Mouse (Mus musculus) hindbrain, embryonic 10.5 days (tissue): ENCODE results near the gene Lbhd2. TPM values are rescaled to one million over a fixed set of nuclear protein-coding genes. Genes with fewer than 3 reads are reported as not detected.

Experiments used
- DNase-seq: peaks from one replicate; pipeline ENCODE4 v3.0.0-alpha.2; 2017; ENCODE audit warnings: low spot score
- H3K27ac ChIP-seq: fragments of 300-500 bp; sonication (generic); 2 replicates; pipeline ENCODE4 v1.5.1; 2016; ENCODE audit warnings: mild to moderate bottlenecking, moderate library complexity
- H3K27me3 ChIP-seq: fragments of 300-500 bp; sonication (generic); 2 replicates; pipeline ENCODE4 v1.6.1; 2016; ENCODE audit warnings: mild to moderate bottlenecking; ENCODE audit not compliant: poor library complexity, insufficient read depth, severe bottlenecking
- H3K36me3 ChIP-seq: fragments of 300-500 bp; sonication (generic); 2 replicates; pipeline ENCODE4 v1.6.1; 2016; ENCODE audit warnings: mild to moderate bottlenecking, moderate library complexity
- H3K4me1 ChIP-seq: fragments of 300-500 bp; sonication (generic); replicated peaks from 2 replicates; pipeline ENCODE4 v1.6.1; 2016; ENCODE audit warnings: mild to moderate bottlenecking
- H3K4me3 ChIP-seq: fragments of 300-500 bp; sonication (generic); 2 replicates; pipeline ENCODE4 v1.5.1; 2016; ENCODE audit warnings: mild to moderate bottlenecking, moderate library complexity
- H3K9me3 ChIP-seq: fragments of 300-500 bp; sonication (generic); 2 replicates; pipeline ENCODE4 v1.6.1; 2016; ENCODE audit warnings: mild to moderate bottlenecking, moderate library complexity
- WGBS: fragments of 180-500 bp; shearing (Covaris S2); methylation state at CpG from one replicate; pipeline ENCODE4 v1.1.7; 2016; 5-methylcytosine and 5-hydroxymethylcytosine counted together
- polyA plus RNA-seq: library from polyadenylated mRNA; unstranded; fragments of >200 nt; fragmentation: Nextera tagmentation; extraction: Ambion mirVana; gene quantifications from 2 replicates; pipeline ENCODE4 v1.2.1, GENCODE M21; 2016

Gene Lbhd2
- polyA plus RNA-seq, 1 experiment from 2014 or later = 0.25 TPM

- no peaks in the 10 kb centered on the region for H3K9me3 ChIP-seq
- 92% methylated on average over 9 of the region's 9 CpGs for WGBS
- H3K4me3 ChIP-seq = no peak overlapping the region
- H3K27ac ChIP-seq = no peak overlapping the region
- H3K27me3 ChIP-seq = peaks cover 85% of the 10 kb centered on the region
- no peak for DNase-seq
- H3K4me1 ChIP-seq = peaks cover 45% of the 10 kb centered on the region
- no peaks in the 10 kb centered on the region for H3K36me3 ChIP-seq
These were observed 34.2 kb downstream of the Lbhd2 start for GRCm38 (mm10) chr12:111440701-111441373.

- no peak overlapping the region for H3K27ac ChIP-seq
- H3K4me3 ChIP-seq = peak overlapping the region; percentile 58; the same call in 1 of the 2 replicates
- DNase-seq = no peak
- H3K9me3 ChIP-seq = no peaks in the 10 kb centered on the region
- peaks cover 85% of the 10 kb centered on the region for H3K27me3 ChIP-seq
- H3K36me3 ChIP-seq = no peaks in the 10 kb centered on the region
- H3K4me1 ChIP-seq = peaks cover 49% of the 10 kb centered on the region
- 49% methylated on average over 3 of the region's 3 CpGs for WGBS
These were observed 34.9 kb downstream of the Lbhd2 start for GRCm38 (mm10) chr12:111441523-111441922.

GRCm38 (mm10) chr12:111442309-111443010 lies 35.9 kb downstream of the Lbhd2 start, which contains the start of gene Tnfaip2:
Gene Tnfaip2, plus strand, starts transcription at chr12:111442469.
- Histone ChIP-seq H3K9me3 (no peaks in the 10 kb centered on the region), H3K36me3 (no peaks in the 10 kb centered on the region), H3K4me3 (peak within 1 kb of the TSS; percentile 58), H3K4me1 (peaks cover 55% of the 10 kb centered on the region), H3K27ac (peak within 1 kb of the TSS; percentile 62), H3K27me3 (peaks cover 85% of the 10 kb centered on the region)
- DNase-seq = peak; percentile 87
- WGBS = under 1% methylated on average over 48 of the region's 48 CpGs

GRCm38 (mm10) chr12:111443011-111443870 lies 36.6 kb downstream of the Lbhd2 start:
- H3K4me1 ChIP-seq = peaks cover 61% of the 10 kb centered on the region
- H3K27me3 ChIP-seq = peaks cover 92% of the 10 kb centered on the region
- peak overlapping the region; percentile 58 for H3K4me3 ChIP-seq
- H3K36me3 ChIP-seq = no peaks in the 10 kb centered on the region
- H3K9me3 ChIP-seq = no peaks in the 10 kb centered on the region
- 10% methylated on average over 15 of the region's 15 CpGs for WGBS
- DNase-seq = peak; percentile 36
- H3K27ac ChIP-seq = peak overlapping the region; percentile 62; the same call in 1 of the 2 replicates

GRCm38 (mm10) chr12:111443921-111444831 lies 37.6 kb downstream of the Lbhd2 start:
- Histone ChIP-seq H3K36me3 (no peaks in the 10 kb centered on the region), H3K4me1 (peaks cover 71% of the 10 kb centered on the region), H3K27me3 (peaks cover 96% of the 10 kb centered on the region), H3K4me3 (0 out of 2 replicates have a peak overlapping the region, but pooled peaks have one; percentile 58), H3K27ac (no peak overlapping the region), H3K9me3 (no peaks in the 10 kb centered on the region)
- 21% methylated on average over 10 of the region's 10 CpGs for WGBS
- no peak for DNase-seq

GRCm38 (mm10) chr12:111445161-111445889 lies 38.7 kb downstream of the Lbhd2 start:
- WGBS = 3% methylated on average over 52 of the region's 52 CpGs
- DNase-seq = no peak
- Histone ChIP-seq H3K4me3 (peak overlapping the region; percentile 44), H3K4me1 (peaks cover 82% of the 10 kb centered on the region), H3K9me3 (no peaks in the 10 kb centered on the region), H3K27ac (no peak overlapping the region), H3K36me3 (no peaks in the 10 kb centered on the region), H3K27me3 (peaks cover 100% of the 10 kb centered on the region)

- Histone ChIP-seq H3K4me1 (peaks cover 89% of the 10 kb centered on the region), H3K36me3 (no peaks in the 10 kb centered on the region), H3K27me3 (peaks cover 100% of the 10 kb centered on the region), H3K4me3 (peak overlapping the region; percentile 44), H3K9me3 (no peaks in the 10 kb centered on the region), H3K27ac (no peak overlapping the region)
- WGBS = 4% methylated on average over 27 of the region's 27 CpGs
- DNase-seq = no peak
These were observed 39.4 kb downstream of the Lbhd2 start for GRCm38 (mm10) chr12:111445890-111446613.

GRCm38 (mm10) chr12:111446745-111447144 lies 40.1 kb downstream of the Lbhd2 start:
- 0 out of 2 replicates have a peak overlapping the region, but pooled peaks have one; percentile 1 for H3K4me3 ChIP-seq
- 20% methylated on average over 5 of the region's 5 CpGs for WGBS
- peaks cover 100% of the 10 kb centered on the region for H3K27me3 ChIP-seq
- H3K9me3 ChIP-seq = no peaks in the 10 kb centered on the region
- H3K36me3 ChIP-seq = no peaks in the 10 kb centered on the region
- no peak overlapping the region for H3K27ac ChIP-seq
- DNase-seq = no peak
- H3K4me1 ChIP-seq = peaks cover 84% of the 10 kb centered on the region

- Histone ChIP-seq H3K27ac (no peak overlapping the region), H3K4me3 (0 out of 2 replicates have a peak overlapping the region, but pooled peaks have one; percentile 3)
These were observed 40.7 kb downstream of the Lbhd2 start for GRCm38 (mm10) chr12:111447350-111447749.

GRCm38 (mm10) chr12:111447898-111448760 lies 41.5 kb downstream of the Lbhd2 start:
- Histone ChIP-seq H3K36me3 (no peaks in the 10 kb centered on the region), H3K4me3 (0 out of 2 replicates have a peak overlapping the region, but pooled peaks have one; percentile 5), H3K4me1 (peaks cover 70% of the 10 kb centered on the region), H3K27ac (no peak overlapping the region), H3K27me3 (peaks cover 99% of the 10 kb centered on the region), H3K9me3 (no peaks in the 10 kb centered on the region)
- WGBS = 18% methylated on average over 22 of the region's 22 CpGs
- no peak for DNase-seq

More at GRCm38 (mm10) chr12:111447350-111447749, 40.7 kb downstream of the Lbhd2 start:
- Histone ChIP-seq H3K36me3 (no peaks in the 10 kb centered on the region), H3K27me3 (peaks cover 100% of the 10 kb centered on the region), H3K4me1 (peaks cover 78% of the 10 kb centered on the region), H3K9me3 (no peaks in the 10 kb centered on the region)
- 15% methylated on average over 9 of the region's 9 CpGs for WGBS
- DNase-seq = no peak
